Mouse (Mus musculus): ENCODE measurements around the gene Sh2d6.

DNA sequence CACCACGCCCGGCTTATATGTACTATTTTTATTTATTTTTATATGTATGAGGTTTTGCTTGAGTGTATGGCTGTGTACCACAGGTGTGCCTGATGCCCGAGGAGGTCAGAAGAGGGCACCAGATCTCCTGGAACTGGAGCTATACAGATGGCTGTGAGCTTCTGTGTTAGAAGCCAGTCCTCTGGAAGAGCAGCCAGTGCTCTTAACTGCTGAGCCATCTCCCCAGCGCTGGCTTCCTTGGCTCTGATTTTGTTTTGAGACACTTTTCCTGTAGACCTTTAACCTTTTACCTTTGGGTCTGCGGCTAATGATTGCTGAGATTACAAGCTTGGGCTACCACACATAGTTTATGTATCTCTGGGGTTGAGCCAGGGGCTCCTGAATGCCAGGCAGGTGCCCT, 46.0 kb upstream of the Sh2d6 start:
- no peak for TF ChIP-seq CTCF (IDR thresholded peaks at IDR 0.05; ENCODE audit: control insufficient read depth, insufficient read depth, insufficient replicate concordance, low read depth, low read length)
- TF ChIP-seq POLR2A (IDR thresholded peaks at IDR 0.05; ENCODE audit: control insufficient read depth, low read depth, low read length), result no peak

All from testis, adult 2 months (tissue).